Mouse (Mus musculus): ENCODE data around the gene Ubl7. TPM values are rescaled to one million over a fixed set of nuclear protein-coding genes. Genes with fewer than 3 reads are reported as not detected.

Gene Ubl7
- polyA plus RNA-seq, 1 experiment from 2014 or later, result 101 TPM

GRCm38 (mm10) chr9:57931166-57931767 is 20.5 kb downstream of the Ubl7 start:
- no peak for ATAC-seq (ENCODE audit: insufficient number of reproducible peaks, insufficient read depth, low FRiP score, low read depth)
- no peak overlapping the region for H3K27ac ChIP-seq (ENCODE audit: low read length)
- 82% methylated on average over 5 of the region's 5 CpGs for WGBS

DNA sequence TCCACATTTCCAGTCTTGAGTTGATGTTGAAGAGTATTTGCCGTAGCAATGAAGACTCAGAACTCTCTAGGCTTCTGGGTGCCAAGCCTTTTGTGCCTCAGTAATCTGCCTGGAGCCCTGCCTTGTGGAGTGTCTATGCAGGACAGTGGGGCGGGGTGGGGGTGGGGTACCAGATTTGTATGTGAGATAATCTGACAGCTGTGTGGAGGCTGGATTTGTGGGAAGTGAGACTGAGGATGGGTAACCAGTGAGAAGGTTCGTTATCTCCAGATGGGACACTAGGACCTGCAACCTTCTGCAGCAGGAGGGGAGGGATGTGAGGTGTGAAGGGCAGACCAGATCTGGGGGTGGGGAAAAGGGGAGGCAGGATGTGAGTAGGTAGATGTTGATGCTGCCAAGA is 21.5 kb downstream of the Ubl7 start:
- ATAC-seq (ENCODE audit: insufficient number of reproducible peaks, insufficient read depth, low FRiP score, low read depth), result no peak
- H3K27ac ChIP-seq (ENCODE audit: low read length), result no peak overlapping the region
- H3K27me3 ChIP-seq (ENCODE audit: control insufficient read depth, insufficient read depth, low read length), result no peaks in the 10 kb centered on the region
- H3K4me2 ChIP-seq (replicated peaks; ENCODE audit: low read depth, low read length), result no peak overlapping the region
- no peaks in the 10 kb centered on the region for H3K9me3 ChIP-seq (ENCODE audit: control insufficient read depth, low read depth, low read length)
- H3K36me3 ChIP-seq (ENCODE audit: control insufficient read depth, insufficient read depth, low read length), result peaks cover 3% of the 10 kb centered on the region
- H3K4me3 ChIP-seq (ENCODE audit: low read depth, low read length), result no peak overlapping the region
- H3K9ac ChIP-seq (replicated peaks; ENCODE audit: low read depth, low read length), result no peak overlapping the region
- WGBS, result 70% methylated on average over 3 of the region's 3 CpGs
- H3K4me1 ChIP-seq (ENCODE audit: control insufficient read depth, insufficient read depth, low read length), result no peaks in the 10 kb centered on the region

More at GRCm38 (mm10) chr9:57931166-57931767, 20.5 kb downstream of the Ubl7 start:
- Histone ChIP-seq H3K4me1 (ENCODE audit: control insufficient read depth, insufficient read depth, low read length) (no peaks in the 10 kb centered on the region), H3K27me3 (ENCODE audit: control insufficient read depth, insufficient read depth, low read length) (no peaks in the 10 kb centered on the region), H3K36me3 (ENCODE audit: control insufficient read depth, insufficient read depth, low read length) (peaks cover 7% of the 10 kb centered on the region), H3K9ac (replicated peaks; ENCODE audit: low read depth, low read length) (no peak overlapping the region), H3K4me3 (ENCODE audit: low read depth, low read length) (no peak overlapping the region), H3K4me2 (replicated peaks; ENCODE audit: low read depth, low read length) (no peak overlapping the region), H3K9me3 (ENCODE audit: control insufficient read depth, low read depth, low read length) (no peaks in the 10 kb centered on the region)

- WGBS, result 74% methylated on average over 6 of the region's 6 CpGs
- H3K36me3 ChIP-seq (ENCODE audit: control insufficient read depth, insufficient read depth, low read length), result no peaks in the 10 kb centered on the region; the same call in none of the 2 replicates
- H3K27ac ChIP-seq (ENCODE audit: low read length), result no peak overlapping the region
- no peak overlapping the region for H3K4me2 ChIP-seq (replicated peaks; ENCODE audit: low read depth, low read length)
- no peak overlapping the region for H3K9ac ChIP-seq (replicated peaks; ENCODE audit: low read depth, low read length)
- ATAC-seq (ENCODE audit: insufficient number of reproducible peaks, insufficient read depth, low FRiP score, low read depth), result no peak
- H3K4me1 ChIP-seq (ENCODE audit: control insufficient read depth, insufficient read depth, low read length), result no peaks in the 10 kb centered on the region
- H3K27me3 ChIP-seq (ENCODE audit: control insufficient read depth, insufficient read depth, low read length), result no peaks in the 10 kb centered on the region
- no peak overlapping the region for H3K4me3 ChIP-seq (ENCODE audit: low read depth, low read length)
- no peaks in the 10 kb centered on the region for H3K9me3 ChIP-seq (ENCODE audit: control insufficient read depth, low read depth, low read length)
Observed at GRCm38 (mm10) chr9:57932831-57933602, 22.2 kb downstream of the Ubl7 start.

- H3K27me3 ChIP-seq (ENCODE audit: control insufficient read depth, insufficient read depth, low read length), result no peaks in the 10 kb centered on the region
- WGBS, result 29% methylated on average over 6 of the region's 6 CpGs
- no peak overlapping the region for H3K4me3 ChIP-seq (ENCODE audit: low read depth, low read length)
- H3K36me3 ChIP-seq (ENCODE audit: control insufficient read depth, insufficient read depth, low read length), result no peaks in the 10 kb centered on the region
- no peak overlapping the region for H3K4me2 ChIP-seq (replicated peaks; ENCODE audit: low read depth, low read length)
- ATAC-seq (ENCODE audit: insufficient number of reproducible peaks, insufficient read depth, low FRiP score, low read depth), result peak; percentile 56; the same call in 1 of the 2 replicates
- H3K4me1 ChIP-seq (ENCODE audit: control insufficient read depth, insufficient read depth, low read length), result peaks cover 4% of the 10 kb centered on the region; the same call in 1 of the 2 replicates
- H3K27ac ChIP-seq (ENCODE audit: low read length), result no peak overlapping the region
- no peak overlapping the region for H3K9ac ChIP-seq (replicated peaks; ENCODE audit: low read depth, low read length)
- H3K9me3 ChIP-seq (ENCODE audit: control insufficient read depth, low read depth, low read length), result no peaks in the 10 kb centered on the region
Observed at GRCm38 (mm10) chr9:57935683-57936437, 25.1 kb downstream of the Ubl7 start.

DNA sequence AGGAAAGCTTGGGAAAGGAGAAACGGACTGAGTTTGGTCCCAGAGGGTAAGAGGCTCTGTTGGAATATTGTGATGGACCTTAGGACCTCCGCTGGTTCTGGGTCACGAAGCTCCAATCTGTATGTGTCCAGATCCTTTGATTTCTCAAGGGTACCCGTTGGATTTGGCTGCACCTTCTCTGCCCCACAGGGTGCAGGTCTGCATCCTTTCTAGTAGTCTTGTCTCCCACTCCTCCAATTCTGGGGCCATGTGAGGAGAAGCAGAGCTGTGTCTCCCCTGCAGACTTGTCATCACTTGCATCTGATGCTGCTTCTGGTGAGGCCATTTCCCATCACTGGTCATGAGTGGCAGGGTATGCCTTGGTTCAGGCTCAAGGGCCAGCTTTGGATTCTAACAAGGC is 26.4 kb downstream of the Ubl7 start:
- ATAC-seq (ENCODE audit: insufficient number of reproducible peaks, insufficient read depth, low FRiP score, low read depth), result no peak
- peaks cover 10% of the 10 kb centered on the region for H3K27me3 ChIP-seq (ENCODE audit: control insufficient read depth, insufficient read depth, low read length)
- 83% methylated on average over 4 of the region's 4 CpGs for WGBS
- H3K4me3 ChIP-seq (ENCODE audit: low read depth, low read length), result no peak overlapping the region
- no peak overlapping the region for H3K9ac ChIP-seq (replicated peaks; ENCODE audit: low read depth, low read length)
- H3K4me2 ChIP-seq (replicated peaks; ENCODE audit: low read depth, low read length), result no peak overlapping the region
- no peaks in the 10 kb centered on the region for H3K9me3 ChIP-seq (ENCODE audit: control insufficient read depth, low read depth, low read length)
- H3K36me3 ChIP-seq (ENCODE audit: control insufficient read depth, insufficient read depth, low read length), result no peaks in the 10 kb centered on the region
- no peak overlapping the region for H3K27ac ChIP-seq (ENCODE audit: low read length)
- H3K4me1 ChIP-seq (ENCODE audit: control insufficient read depth, insufficient read depth, low read length), result peaks cover 6% of the 10 kb centered on the region; the same call in 1 of the 2 replicates

DNA sequence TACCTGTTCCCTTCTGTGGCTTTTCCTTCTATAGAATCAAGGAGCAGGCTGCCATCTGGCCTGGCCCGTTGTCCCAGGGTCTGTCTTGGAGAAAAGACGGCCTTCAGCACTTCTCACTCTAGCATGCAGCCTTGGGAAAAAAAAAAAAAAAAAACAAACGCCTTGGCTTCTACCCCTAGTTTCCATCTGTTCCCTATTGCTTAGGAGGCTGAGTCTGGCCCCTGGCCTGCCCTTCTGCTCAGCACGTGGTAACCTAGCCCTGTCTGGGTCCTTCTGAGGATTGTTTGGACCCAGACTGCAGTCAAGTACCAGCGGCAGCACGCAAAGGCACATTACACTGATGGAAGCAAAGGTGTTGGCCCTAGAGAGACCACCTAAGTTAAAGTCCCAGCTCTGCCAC is 26.9 kb downstream of the Ubl7 start:
- H3K9ac ChIP-seq (replicated peaks; ENCODE audit: low read depth, low read length), result no peak overlapping the region
- WGBS, result 63% methylated on average over 6 of the region's 6 CpGs
- no peak overlapping the region for H3K4me3 ChIP-seq (ENCODE audit: low read depth, low read length)
- H3K27ac ChIP-seq (ENCODE audit: low read length), result no peak overlapping the region
- H3K9me3 ChIP-seq (ENCODE audit: control insufficient read depth, low read depth, low read length), result no peaks in the 10 kb centered on the region
- peaks cover 15% of the 10 kb centered on the region for H3K27me3 ChIP-seq (ENCODE audit: control insufficient read depth, insufficient read depth, low read length)
- H3K4me1 ChIP-seq (ENCODE audit: control insufficient read depth, insufficient read depth, low read length), result peaks cover 6% of the 10 kb centered on the region; the same call in 1 of the 2 replicates
- H3K4me2 ChIP-seq (replicated peaks; ENCODE audit: low read depth, low read length), result no peak overlapping the region
- H3K36me3 ChIP-seq (ENCODE audit: control insufficient read depth, insufficient read depth, low read length), result no peaks in the 10 kb centered on the region
- ATAC-seq (ENCODE audit: insufficient number of reproducible peaks, insufficient read depth, low FRiP score, low read depth), result no peak

GRCm38 (mm10) chr9:57938225-57939055 is 27.7 kb downstream of the Ubl7 start:
- no peaks in the 10 kb centered on the region for H3K9me3 ChIP-seq (ENCODE audit: control insufficient read depth, low read depth, low read length)
- no peak overlapping the region for H3K4me3 ChIP-seq (ENCODE audit: low read depth, low read length)
- H3K36me3 ChIP-seq (ENCODE audit: control insufficient read depth, insufficient read depth, low read length), result no peaks in the 10 kb centered on the region
- peaks cover 6% of the 10 kb centered on the region; the same call in 1 of the 2 replicates for H3K4me1 ChIP-seq (ENCODE audit: control insufficient read depth, insufficient read depth, low read length)
- no peak overlapping the region for H3K27ac ChIP-seq (ENCODE audit: low read length)
- H3K9ac ChIP-seq (replicated peaks; ENCODE audit: low read depth, low read length), result no peak overlapping the region
- ATAC-seq (ENCODE audit: insufficient number of reproducible peaks, insufficient read depth, low FRiP score, low read depth), result no peak
- 80% methylated on average over 5 of the region's 5 CpGs for WGBS
- H3K4me2 ChIP-seq (replicated peaks; ENCODE audit: low read depth, low read length), result no peak overlapping the region
- H3K27me3 ChIP-seq (ENCODE audit: control insufficient read depth, insufficient read depth, low read length), result peaks cover 20% of the 10 kb centered on the region

Measured in stomach, embryonic 14.5 days (tissue).